Mouse (Mus musculus) cerebellum, adult 2 months (tissue): ENCODE results near the gene Atp5s. TPM values are rescaled to one million over a fixed set of nuclear protein-coding genes. Genes with fewer than 3 reads are reported as not detected.

Source experiments
- DNase-seq, 2 experiments: peaks; one replicate each; pipeline ENCODE4 v3.0.0; 2021
- H3K27ac ChIP-seq: fragments of 200-500 bp; 2 replicates; pipeline ENCODE4 v1.5.1; 2012; ENCODE audit warnings: low read length, control low read depth, inconsistent platforms; ENCODE audit not compliant: insufficient read depth
- H3K27me3 ChIP-seq: fragments of 200-500 bp; 2 replicates; pipeline ENCODE4 v1.6.1; 2012; ENCODE audit warnings: inconsistent platforms, mild to moderate bottlenecking, low read length, moderate library complexity; ENCODE audit not compliant: control insufficient read depth, insufficient read depth
- H3K4me1 ChIP-seq: fragments of 200-500 bp; 2 replicates; pipeline ENCODE4 v1.6.1; 2011; ENCODE audit warnings: low read length; ENCODE audit not compliant: control insufficient read depth, insufficient read depth
- H3K4me3 ChIP-seq: fragments of 200-500 bp; replicated peaks from 2 replicates; pipeline ENCODE3; 2011; ENCODE audit warnings: mild to moderate bottlenecking, low read depth, low read length, control low read depth; ENCODE audit not compliant: insufficient read depth
- CTCF ChIP-seq: fragments of 200-500 bp; IDR thresholded peaks from 2 replicates; pipeline ENCODE4 v1.5.1; 2011; ENCODE audit warnings: low read depth, mild to moderate bottlenecking, control low read depth, low read length, moderate library complexity, borderline replicate concordance; ENCODE audit not compliant: insufficient read depth
- POLR2A ChIP-seq: fragments of 200-500 bp; IDR thresholded peaks from 2 replicates; pipeline ENCODE4 v1.6.1; 2011; ENCODE audit warnings: low read length, control low read depth, borderline replicate concordance; ENCODE audit not compliant: insufficient read depth
- WGBS: fragments of 180-500 bp; shearing (Covaris S2); methylation state at CpG from one replicate; pipeline ENCODE4 v1.1.7; 2018; 5-methylcytosine and 5-hydroxymethylcytosine counted together
- polyA plus RNA-seq: library from polyadenylated mRNA; depleted of rRNA; stranded (reverse); fragments of >200 nt; gene quantifications from 2 replicates; pipeline ENCODE4 v1.2.3, GENCODE M21; 2012

Atp5s gene
- polyA plus RNA-seq, 1 experiment = 33.3 TPM

- 0 out of 2 replicates have a peak, but pooled peaks cover 4% of the 10 kb centered on the region for H3K4me1 ChIP-seq
- no peak for DNase-seq
- 91% methylated on average over 2 of the region's 2 CpGs for WGBS
- no peak overlapping the region for H3K4me3 ChIP-seq
- no peak overlapping the region for H3K27ac ChIP-seq
- TF ChIP-seq POLR2A (no peak), CTCF (no peak)
- no peaks in the 10 kb centered on the region for H3K27me3 ChIP-seq
Measured at GRCm38 (mm10) chr12:69768841-69769240, 44.1 kb downstream of the Atp5s start.

- Histone ChIP-seq H3K4me1 (0 out of 2 replicates have a peak, but pooled peaks cover 2% of the 10 kb centered on the region), H3K27ac (no peak overlapping the region), H3K27me3 (no peaks in the 10 kb centered on the region), H3K4me3 (no peak overlapping the region)
- no peak for DNase-seq
- TF ChIP-seq CTCF (no peak), POLR2A (no peak)
- WGBS = 71% methylated on average over 11 of the region's 11 CpGs
Measured at GRCm38 (mm10) chr12:69776607-69777340, 52.0 kb downstream of the Atp5s start.

GRCm38 (mm10) chr12:69777341-69777730 lies 52.6 kb downstream of the Atp5s start:
- 89% methylated on average over 6 of the region's 6 CpGs for WGBS
- H3K27ac ChIP-seq = no peak overlapping the region
- TF ChIP-seq CTCF (no peak), POLR2A (no peak)
- no peaks in the 10 kb centered on the region for H3K27me3 ChIP-seq
- no peak overlapping the region for H3K4me3 ChIP-seq
- no peak for DNase-seq
- H3K4me1 ChIP-seq = 0 out of 2 replicates have a peak, but pooled peaks cover 2% of the 10 kb centered on the region

GRCm38 (mm10) chr12:69777957-69778356 lies 53.2 kb downstream of the Atp5s start:
- no peak for DNase-seq
- H3K27me3 ChIP-seq = no peaks in the 10 kb centered on the region
- 76% methylated on average over 2 of the region's 2 CpGs for WGBS
- H3K27ac ChIP-seq = no peak overlapping the region
- no peak for TF ChIP-seq CTCF
- no peak for TF ChIP-seq POLR2A
- 0 out of 2 replicates have a peak, but pooled peaks cover 1% of the 10 kb centered on the region for H3K4me1 ChIP-seq
- H3K4me3 ChIP-seq = no peak overlapping the region

- peak in 1 of 2 experiments; percentile 30 for DNase-seq
- Histone ChIP-seq H3K4me1 (no peaks in the 10 kb centered on the region), H3K27ac (no peak overlapping the region), H3K27me3 (no peaks in the 10 kb centered on the region), H3K4me3 (no peak overlapping the region)
- TF ChIP-seq CTCF = no peak
- WGBS = 82% methylated on average over 8 of the region's 8 CpGs
Measured at GRCm38 (mm10) chr12:69781480-69781879, 56.7 kb downstream of the Atp5s start.

- H3K4me3 ChIP-seq = no peak overlapping the region
- DNase-seq = peak in 1 of 2 experiments; percentile 22
- peak overlapping the region; percentile 50 for H3K27ac ChIP-seq
- H3K4me1 ChIP-seq = no peaks in the 10 kb centered on the region
- TF ChIP-seq POLR2A (no peak), CTCF (no peak)
- WGBS = 76% methylated on average over 10 of the region's 10 CpGs
- no peaks in the 10 kb centered on the region for H3K27me3 ChIP-seq
Measured at GRCm38 (mm10) chr12:69781935-69782650, 57.3 kb downstream of the Atp5s start.

GRCm38 (mm10) chr12:69783247-69784025 lies 58.7 kb downstream of the Atp5s start:
- Histone ChIP-seq H3K27ac (no peak overlapping the region), H3K4me3 (no peak overlapping the region), H3K27me3 (no peaks in the 10 kb centered on the region), H3K4me1 (no peaks in the 10 kb centered on the region)
- TF ChIP-seq CTCF = no peak
- no peak for TF ChIP-seq POLR2A
- 74% methylated on average over 6 of the region's 6 CpGs for WGBS
- DNase-seq = no peak
